Mouse (Mus musculus) brain, embryonic 18.5 days (tissue): ENCODE measurements around the gene Lyrm4.

Source experiments
- DNase-seq: peaks from one replicate; pipeline ENCODE4 v3.0.0-alpha.2; 2012; ENCODE audit warnings: low read depth, low spot score

Lyrm4 gene

GRCm38 (mm10) chr13:36117143-36118014 lies at the start of gene Lyrm4, which contains the start of gene Fars2:
Gene Lyrm4 (minus strand): TSS chr13:36117526.
Gene Fars2 (plus strand): TSS chr13:36117412.
- DNase-seq: peak; percentile 86

GRCm38 (mm10) chr13:36163898-36164297 lies 46.6 kb upstream of the Lyrm4 start:
- no peak for DNase-seq

- no peak for DNase-seq
These were observed 46.1 kb upstream of the Lyrm4 start for GRCm38 (mm10) chr13:36163411-36163810.

GRCm38 (mm10) chr13:36156340-36156931 lies 39.1 kb upstream of the Lyrm4 start:
- DNase-seq: no peak

GRCm38 (mm10) chr13:36152728-36153498 lies 35.6 kb upstream of the Lyrm4 start:
- DNase-seq: no peak

GRCm38 (mm10) chr13:36150272-36150671 lies 32.9 kb upstream of the Lyrm4 start:
- no peak for DNase-seq

- no peak for DNase-seq
These were observed 32.0 kb upstream of the Lyrm4 start for GRCm38 (mm10) chr13:36149175-36149939.

GRCm38 (mm10) chr13:36145601-36146000 lies 28.3 kb upstream of the Lyrm4 start:
- no peak for DNase-seq

- no peak for DNase-seq
These were observed 23.1 kb upstream of the Lyrm4 start for GRCm38 (mm10) chr13:36140247-36141016.

GRCm38 (mm10) chr13:36139703-36140102 lies 22.4 kb upstream of the Lyrm4 start:
- no peak for DNase-seq

- no peak for DNase-seq
These were observed 14.8 kb upstream of the Lyrm4 start for GRCm38 (mm10) chr13:36131992-36132649.

- no peak for DNase-seq
These were observed 14.1 kb upstream of the Lyrm4 start for GRCm38 (mm10) chr13:36131401-36131800.

- peak; percentile 32 for DNase-seq
These were observed 12.2 kb upstream of the Lyrm4 start for GRCm38 (mm10) chr13:36129360-36130054.

GRCm38 (mm10) chr13:36120606-36121005 lies 3.3 kb upstream of the Lyrm4 start:
- no peak for DNase-seq

- DNase-seq: no peak
These were observed 2.4 kb upstream of the Lyrm4 start for GRCm38 (mm10) chr13:36119684-36120083.

- DNase-seq: no peak
These were observed 695 bp downstream of the Lyrm4 start for GRCm38 (mm10) chr13:36116520-36117142.

GRCm38 (mm10) chr13:36113181-36113580 lies 4.1 kb downstream of the Lyrm4 start:
- DNase-seq: no peak

- no peak for DNase-seq
These were observed 6.0 kb downstream of the Lyrm4 start for GRCm38 (mm10) chr13:36111331-36111730.

- no peak for DNase-seq
These were observed 8.8 kb downstream of the Lyrm4 start for GRCm38 (mm10) chr13:36108528-36108927.
